Mouse (Mus musculus): ENCODE data around the gene Eps8l3. TPM values are rescaled to one million over a fixed set of nuclear protein-coding genes. Genes with fewer than 3 reads are reported as not detected.

Gene Eps8l3
- total RNA-seq, 4 experiments from 2014 or later, result not detected

Other genes starting within 250 kb of the Eps8l3 start
- not detected for gene Gm10961, start 245.9 kb upstream of the Eps8l3 start, total RNA-seq (2022)
- gene Strip1, start 245.5 kb upstream of the Eps8l3 start, total RNA-seq (2022), result 10 to 100 TPM; 17.4 to 22.6 (median 20.4) TPM
- 10 to 100 TPM; 76.2 to 87.9 (median 83.4) TPM for gene Ahcyl1, start 180.7 kb upstream of the Eps8l3 start, total RNA-seq (2022)
- 10 to 100 TPM; 43.5 to 56.6 (median 51.5) TPM for gene Csf1, start 116.8 kb upstream of the Eps8l3 start, total RNA-seq (2022)
- 10 to 100 TPM; 48.4 to 59.4 (median 52.4) TPM for gene Gstm5, start 18.6 kb downstream of the Eps8l3 start, total RNA-seq (2022)
- gene Gstm7, start 54.6 kb downstream of the Eps8l3 start, total RNA-seq (2022), result 100 to 1,000 TPM in 1 of 4 experiments, 10 to 100 TPM in 3; 87.6 to 100 (median 91.6) TPM
- 1 to 10 TPM; 3.4 to 6.0 (median 5.0) TPM for gene Gstm6, start 66.5 kb downstream of the Eps8l3 start, total RNA-seq (2022)
- gene Gstm3, start 92.1 kb downstream of the Eps8l3 start, total RNA-seq (2022), result not detected
- 100 to 1,000 TPM; 237 to 300 (median 263) TPM for gene Gstm2, start 109.2 kb downstream of the Eps8l3 start, total RNA-seq (2022)
- 100 to 1,000 TPM; 385 to 498 (median 396) TPM for gene Gstm1, start 140.7 kb downstream of the Eps8l3 start, total RNA-seq (2022)
- gene Gstm4, start 167.7 kb downstream of the Eps8l3 start, total RNA-seq (2022), result 10 to 100 TPM; 12.6 to 14.4 (median 13.3) TPM
- gene Ampd2, start 209.4 kb downstream of the Eps8l3 start, total RNA-seq (2022), result 1 to 10 TPM; 3.9 to 5.2 (median 4.7) TPM
- gene Gnat2, start 215.6 kb downstream of the Eps8l3 start, total RNA-seq (2022), result under 1 TPM in 2 of 4 experiments, not detected in 2; 0.28 to 0.47 TPM